Mouse (Mus musculus): ENCODE measurements around the gene Smo.

Gene Smo

GRCm38 (mm10) chr6:29774161-29774560 lies 38.9 kb downstream of the Smo start:
- DNase-seq (ENCODE audit: extremely low spot score) = no peak

- DNase-seq (ENCODE audit: extremely low spot score) = no peak
These were observed 40.3 kb downstream of the Smo start for GRCm38 (mm10) chr6:29775609-29776008.

GRCm38 (mm10) chr6:29776542-29777237 lies 41.4 kb downstream of the Smo start:
- no peak for DNase-seq (ENCODE audit: extremely low spot score)

- no peak for DNase-seq (ENCODE audit: extremely low spot score)
These were observed 41.9 kb downstream of the Smo start for GRCm38 (mm10) chr6:29777238-29777555.

- DNase-seq (ENCODE audit: extremely low spot score) = no peak
These were observed 44.8 kb downstream of the Smo start for GRCm38 (mm10) chr6:29780082-29780481.

- no peak for DNase-seq (ENCODE audit: extremely low spot score)
These were observed 45.3 kb downstream of the Smo start for GRCm38 (mm10) chr6:29780571-29780970.

- DNase-seq (ENCODE audit: extremely low spot score) = no peak
These were observed 46.9 kb downstream of the Smo start for GRCm38 (mm10) chr6:29782239-29782638.

- no peak for DNase-seq (ENCODE audit: extremely low spot score)
These were observed 48.7 kb downstream of the Smo start for GRCm38 (mm10) chr6:29783960-29784359.

GRCm38 (mm10) chr6:29784413-29785021 lies 49.2 kb downstream of the Smo start:
- DNase-seq (ENCODE audit: extremely low spot score) = no peak

- no peak for DNase-seq (ENCODE audit: extremely low spot score)
These were observed 50.5 kb downstream of the Smo start for GRCm38 (mm10) chr6:29785759-29786158.

- no peak for DNase-seq (ENCODE audit: extremely low spot score)
These were observed 53.6 kb downstream of the Smo start for GRCm38 (mm10) chr6:29788779-29789350.

- no peak for DNase-seq (ENCODE audit: extremely low spot score)
These were observed 54.9 kb downstream of the Smo start for GRCm38 (mm10) chr6:29790014-29790698.

GRCm38 (mm10) chr6:29793520-29793919 lies 58.2 kb downstream of the Smo start:
- no peak for DNase-seq (ENCODE audit: extremely low spot score)

GRCm38 (mm10) chr6:29794582-29794981 lies 59.3 kb downstream of the Smo start:
- DNase-seq (ENCODE audit: extremely low spot score) = no peak

GRCm38 (mm10) chr6:29802979-29803378 lies 67.7 kb downstream of the Smo start:
- DNase-seq (ENCODE audit: extremely low spot score) = no peak

- DNase-seq (ENCODE audit: extremely low spot score) = no peak
These were observed 68.7 kb downstream of the Smo start for GRCm38 (mm10) chr6:29804006-29804405.

GRCm38 (mm10) chr6:29805381-29805780 lies 70.1 kb downstream of the Smo start:
- no peak for DNase-seq (ENCODE audit: extremely low spot score)

Data from embryo, embryonic 9.5 days (tissue).